Mouse (Mus musculus) activated CD4-positive, CD25-positive, alpha-beta regulatory T cell, adult 4 months (primary cell): ENCODE data around the gene Cfap58. TPM values are rescaled to one million over a fixed set of nuclear protein-coding genes. Genes with fewer than 3 reads are reported as not detected.

Source experiments
- ATAC-seq: one replicate; pipeline ENCODE4 v1.8.0; 2017
- polyA plus RNA-seq, 2 experiments: library from polyadenylated mRNA; unstranded; fragments of 100-300 nt; shearing (Covaris generic); gene quantifications; one replicate each; pipeline ENCODE4 v1.2.1; 2017

The Cfap58 gene
- polyA plus RNA-seq, 2 experiments from 2014 or later, result 0.37 TPM; not detected in 1

- no peak for ATAC-seq
Measured at GRCm38 (mm10) chr19:47917396-47917795, 20.1 kb upstream of the Cfap58 start.

DNA sequence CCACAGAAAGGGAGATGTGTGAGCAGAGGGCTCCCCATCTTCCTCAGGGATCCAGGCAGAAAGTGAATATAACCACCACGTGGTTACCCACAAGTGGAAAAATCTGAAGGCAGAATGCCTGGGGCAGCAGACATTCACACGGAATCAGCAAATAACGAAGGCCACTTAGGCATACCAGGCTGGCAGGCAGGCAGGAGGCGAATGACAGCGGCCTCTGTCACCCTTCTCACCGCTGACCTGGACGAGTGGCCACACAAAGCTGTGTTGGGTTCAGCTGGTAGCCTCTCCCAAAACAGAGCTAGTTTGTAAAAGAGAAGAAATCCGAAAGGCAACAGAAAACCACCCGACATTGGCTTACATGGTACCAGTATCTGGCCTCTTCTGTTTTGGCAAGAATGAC lies 19.5 kb upstream of the Cfap58 start:
- ATAC-seq, result no peak

DNA sequence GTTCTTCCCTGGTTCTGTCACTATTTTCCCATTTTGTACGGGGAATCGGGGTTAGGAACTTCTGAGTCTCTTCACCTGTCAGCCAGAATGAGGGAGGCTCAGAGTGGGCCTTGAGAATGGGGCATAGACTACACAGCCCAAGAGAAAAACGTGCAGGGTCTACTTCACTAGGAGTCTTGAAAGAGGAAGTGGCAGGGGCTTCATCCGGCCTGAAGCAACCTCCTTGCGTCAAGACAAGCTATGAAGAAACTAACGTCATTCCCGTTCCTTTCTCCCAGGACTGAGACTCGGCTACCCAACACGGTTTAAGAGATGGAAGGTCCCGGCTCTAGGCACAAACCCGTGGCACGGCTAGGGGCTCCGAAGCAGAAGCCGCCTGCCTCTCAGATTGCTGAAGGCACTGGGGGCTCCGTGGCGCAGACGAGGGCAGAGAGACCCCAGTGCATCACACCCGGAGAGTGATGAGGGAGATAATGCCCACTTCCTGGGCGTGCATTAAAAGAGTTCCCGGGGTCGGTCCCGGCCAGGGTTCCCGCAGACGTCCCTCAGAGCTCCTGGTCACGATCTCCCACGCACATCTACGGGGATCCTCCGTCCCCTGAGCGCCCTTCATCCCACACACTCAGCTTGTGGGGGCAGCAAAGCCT lies 18.9 kb upstream of the Cfap58 start:
- peak; percentile 40 for ATAC-seq

DNA sequence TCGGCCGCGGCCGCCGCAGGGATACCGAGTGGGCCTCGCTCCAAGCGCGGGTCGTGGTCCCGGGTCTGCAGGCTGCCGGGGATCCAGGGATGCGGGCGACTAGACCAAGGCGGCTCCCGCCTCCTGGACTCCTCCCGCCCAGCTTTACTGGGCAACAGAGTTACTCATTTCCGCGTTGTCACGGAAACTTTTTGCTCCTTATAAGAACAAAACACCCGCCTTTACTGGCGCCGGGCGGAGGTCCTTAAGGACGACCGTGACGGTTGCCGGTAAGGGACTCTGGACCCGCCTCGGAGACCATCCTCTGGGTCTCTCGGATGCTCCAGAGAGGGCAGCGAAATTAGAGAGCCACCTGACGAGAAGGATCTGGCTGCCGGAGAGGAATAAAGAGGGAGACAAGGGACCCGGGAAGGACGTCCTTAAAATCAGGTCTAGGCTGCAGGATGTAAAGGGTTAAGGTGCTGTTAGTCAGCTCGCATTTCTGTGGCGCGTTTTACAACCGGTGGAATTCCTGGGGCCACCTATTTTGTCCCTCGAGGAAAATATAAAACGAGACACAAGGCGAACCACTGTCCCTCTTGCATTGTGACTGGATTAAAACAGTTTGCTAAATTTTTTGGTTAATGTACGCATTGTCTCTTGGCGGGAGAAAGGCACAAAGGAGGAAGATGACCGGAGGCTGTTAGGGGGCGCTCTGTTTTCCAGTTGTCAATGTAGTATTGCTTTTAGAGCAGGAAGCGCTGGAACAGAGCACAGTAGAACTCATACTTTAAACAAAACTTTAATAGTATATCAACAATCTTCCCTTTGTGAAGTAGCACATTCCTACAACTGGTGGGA lies 18.1 kb upstream of the Cfap58 start, which contains the start of the genes Cfap43 and Itprip:
TSS of gene Cfap43 (minus strand) at position 162 of the 840 bp plus-strand sequence.
TSS of gene Itprip (minus strand) at position 174 of the 840 bp plus-strand sequence.
- peak; percentile 76 for ATAC-seq

GRCm38 (mm10) chr19:47919966-47920375 lies 17.5 kb upstream of the Cfap58 start:
- ATAC-seq, result no peak

- ATAC-seq, result no peak
Measured at GRCm38 (mm10) chr19:47925819-47926218, 11.7 kb upstream of the Cfap58 start.

GRCm38 (mm10) chr19:47927032-47927431 lies 10.4 kb upstream of the Cfap58 start:
- no peak for ATAC-seq

GRCm38 (mm10) chr19:47929043-47929442 lies 8.4 kb upstream of the Cfap58 start:
- no peak for ATAC-seq

DNA sequence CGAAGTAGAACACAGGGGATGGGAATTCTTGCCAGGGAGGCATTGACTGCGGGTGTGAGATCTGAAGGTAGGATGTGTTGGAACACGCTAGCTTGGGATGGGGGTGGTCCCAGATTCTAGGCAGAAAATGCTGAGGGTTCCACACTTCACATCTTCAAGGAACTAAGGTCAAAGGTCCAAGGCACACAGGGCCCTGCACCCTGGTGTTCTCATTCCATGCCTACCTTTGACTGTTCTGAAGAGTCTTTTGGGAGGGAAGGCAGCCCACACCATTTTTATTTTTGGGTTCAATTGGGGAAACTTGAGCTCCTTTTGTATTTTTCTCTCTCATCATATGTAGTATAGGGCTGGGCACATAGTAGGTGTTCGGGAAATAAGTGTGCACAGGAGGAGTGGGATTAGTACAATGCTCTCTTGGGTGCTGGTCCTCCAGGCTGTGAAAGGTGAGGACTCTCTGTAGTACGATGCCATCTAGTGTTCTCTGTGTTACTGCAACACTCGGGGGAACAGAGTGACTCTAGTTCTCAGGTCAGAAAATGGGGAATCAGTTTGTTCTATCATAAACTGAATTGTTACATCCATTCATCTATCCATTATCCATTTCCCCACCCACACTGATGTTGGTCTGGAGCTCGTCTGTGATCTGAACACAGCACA lies 5.4 kb upstream of the Cfap58 start:
- peak; percentile 89 for ATAC-seq

GRCm38 (mm10) chr19:47934146-47934545 lies 3.3 kb upstream of the Cfap58 start:
- no peak for ATAC-seq

DNA sequence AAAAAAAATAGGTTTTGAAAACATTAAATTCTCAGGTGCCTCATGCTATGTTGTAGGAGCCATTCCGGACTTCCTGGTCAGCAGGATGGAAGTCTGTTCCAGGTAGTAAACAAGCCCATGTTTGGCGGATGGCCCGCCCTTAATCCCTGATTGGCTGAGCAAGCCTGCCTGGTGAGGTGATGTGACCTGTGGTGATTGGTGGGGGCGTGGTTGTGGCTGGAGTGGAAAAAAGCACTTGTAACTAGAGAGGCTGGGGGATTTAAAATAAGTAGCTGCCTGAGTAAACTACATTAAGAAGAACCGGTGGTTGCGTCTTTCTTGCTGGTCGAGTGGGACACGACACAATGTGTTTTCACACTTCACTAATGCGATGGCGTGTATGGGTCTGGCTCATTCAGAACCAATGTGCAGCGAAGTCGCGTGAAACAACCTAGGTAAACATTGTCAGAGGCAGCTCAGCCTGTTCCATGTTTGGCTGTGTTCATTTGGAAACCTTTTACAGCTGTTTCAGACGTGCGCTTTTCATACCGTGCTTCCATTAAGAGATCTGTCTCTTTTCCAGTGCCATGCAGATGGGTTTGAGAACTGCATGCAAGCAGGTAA lies 2.7 kb upstream of the Cfap58 start:
- no peak for ATAC-seq

DNA sequence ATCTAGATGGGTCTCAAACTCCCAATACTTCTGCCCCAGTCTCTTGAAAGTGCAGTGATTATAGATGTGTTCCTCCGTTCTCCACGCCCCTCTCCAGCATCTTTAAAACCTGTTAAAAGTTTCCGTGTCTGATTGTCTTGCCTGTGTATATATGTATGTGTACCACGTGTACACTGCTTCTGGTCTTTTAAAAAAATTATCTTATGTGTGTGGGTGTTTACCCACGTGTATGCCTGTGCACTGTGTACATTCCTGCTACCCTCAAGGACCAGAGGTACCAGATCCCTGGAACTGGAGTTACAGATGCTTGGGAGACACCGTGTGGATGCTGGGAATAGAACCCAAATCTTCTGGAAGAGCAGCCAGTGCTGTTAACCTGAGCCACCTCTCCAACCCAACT lies 1.9 kb upstream of the Cfap58 start:
- no peak for ATAC-seq

- ATAC-seq, result no peak
Measured at GRCm38 (mm10) chr19:47936490-47936889, 985 bp upstream of the Cfap58 start.

DNA sequence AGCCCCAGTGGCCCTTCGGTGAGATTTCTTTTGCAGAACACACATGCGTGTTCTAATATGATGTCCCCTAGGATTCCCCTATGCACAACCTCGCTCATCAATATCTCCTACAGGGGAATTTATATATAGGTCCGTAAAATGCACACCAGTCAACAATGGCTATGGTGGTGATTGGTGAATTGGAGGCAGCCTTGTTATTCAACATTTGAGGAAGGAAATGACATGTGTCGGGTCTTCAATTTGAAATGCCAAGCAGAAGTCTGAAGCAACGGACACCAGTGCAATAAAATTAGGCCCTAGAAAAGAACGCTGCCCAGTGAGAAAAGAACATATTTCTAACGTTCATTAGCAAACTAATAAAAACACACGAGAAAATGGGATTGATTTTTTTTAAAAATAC lies 537 bp upstream of the Cfap58 start:
- ATAC-seq, result no peak

- no peak for ATAC-seq
Measured at GRCm38 (mm10) chr19:47939361-47939760, 1.9 kb downstream of the Cfap58 start.

DNA sequence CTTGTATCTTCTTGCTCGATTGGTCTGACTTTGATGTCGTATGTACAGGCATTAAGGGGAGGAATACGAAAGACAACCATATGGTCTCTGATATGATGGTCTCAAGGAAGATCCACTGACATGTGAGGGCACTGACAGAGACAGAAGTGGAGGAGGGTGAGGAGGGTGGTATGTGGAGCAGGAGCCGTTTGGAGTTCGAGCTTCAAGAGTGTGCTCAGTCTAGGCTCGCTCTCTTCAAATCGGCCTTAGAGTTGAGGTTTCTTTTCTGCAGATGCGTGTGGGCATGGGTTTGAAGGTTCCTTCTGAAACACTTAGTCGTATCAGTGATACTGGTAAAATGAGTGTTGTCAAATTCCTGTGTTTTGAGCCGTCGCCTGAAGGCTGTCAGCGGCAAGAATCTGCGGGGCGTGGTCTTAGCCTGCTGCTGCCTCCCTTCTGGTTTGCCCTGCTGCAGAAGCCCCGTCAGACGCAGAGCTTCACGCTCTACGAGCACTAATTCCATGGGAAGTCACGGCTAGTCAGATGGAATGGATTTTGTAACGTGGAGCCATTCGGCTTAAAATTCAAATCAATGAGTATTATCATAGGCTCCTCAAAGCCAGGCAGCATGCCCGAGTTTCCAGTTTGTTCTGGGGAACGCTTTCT lies 9.5 kb downstream of the Cfap58 start:
- no peak for ATAC-seq

GRCm38 (mm10) chr19:47950946-47951345 lies 13.5 kb downstream of the Cfap58 start:
- no peak for ATAC-seq

- no peak for ATAC-seq
Measured at GRCm38 (mm10) chr19:47953169-47953568, 15.7 kb downstream of the Cfap58 start.

GRCm38 (mm10) chr19:47958181-47958580 lies 20.7 kb downstream of the Cfap58 start:
- no peak for ATAC-seq

DNA sequence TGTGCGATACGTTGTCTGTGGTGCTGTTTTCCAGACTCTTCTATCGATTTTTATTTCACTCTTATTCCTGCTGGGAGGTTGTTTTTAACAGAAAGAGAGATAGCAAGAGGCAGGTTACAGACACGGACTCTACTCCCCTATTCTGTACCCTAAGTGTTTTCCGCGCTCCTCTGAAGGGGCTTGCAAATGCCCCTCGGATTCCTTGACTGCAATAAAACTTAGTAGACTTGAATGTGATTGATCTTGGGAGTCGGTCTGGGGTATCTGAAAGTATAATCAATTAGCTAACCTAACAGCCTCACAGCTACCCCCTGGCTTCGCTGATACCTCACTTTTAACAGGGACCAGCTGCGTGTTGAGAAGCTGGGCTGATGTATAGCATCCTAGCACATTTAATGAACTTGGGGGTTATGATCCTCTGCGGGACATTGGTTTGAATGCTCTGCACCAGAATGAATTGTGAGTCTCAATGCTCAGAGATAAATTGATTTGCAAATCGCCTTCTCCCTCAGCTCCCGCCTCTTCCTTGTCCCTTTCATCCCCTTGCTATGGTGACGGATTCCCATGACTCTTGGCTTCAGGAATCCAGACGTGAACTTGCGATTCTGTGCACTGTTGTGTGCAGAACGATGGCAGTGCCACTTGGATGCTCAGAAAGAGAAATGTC lies 31.7 kb downstream of the Cfap58 start:
- no peak for ATAC-seq

DNA sequence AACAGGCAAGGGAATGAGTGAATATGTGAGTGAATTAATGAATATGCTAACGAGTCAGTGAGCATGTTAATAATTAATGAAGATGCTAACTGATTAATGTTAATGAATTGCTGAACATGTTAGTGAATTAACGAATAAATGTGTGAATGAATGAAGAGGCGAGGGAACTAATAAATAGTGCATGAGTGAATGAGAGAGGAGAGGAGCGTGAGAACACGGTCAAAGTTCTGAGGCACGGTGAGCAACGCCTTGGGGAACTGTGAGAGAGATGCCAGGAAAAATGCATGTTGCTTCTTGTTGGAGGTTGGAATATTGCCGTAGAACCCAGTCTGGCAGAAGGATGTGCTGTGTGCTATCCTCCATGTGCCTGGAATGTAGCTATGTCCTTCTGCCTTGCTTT lies 33.6 kb downstream of the Cfap58 start:
- ATAC-seq, result no peak
